Mouse (Mus musculus) macrophage (primary cell): ENCODE measurements around the gene Aplnr. TPM values are rescaled to one million over a fixed set of nuclear protein-coding genes. Genes with fewer than 3 reads are reported as not detected.

Experiments
- H3K27ac ChIP-seq: fragments of 350-480 bp; formaldehyde crosslinking; 2 replicates; pipeline ENCODE4 v1.9.0; 2021
- H3K36me3 ChIP-seq: fragments of 350-480 bp; formaldehyde crosslinking; 2 replicates; pipeline ENCODE4 v1.9.0; 2021; ENCODE audit errors: inconsistent target
- H3K4me3 ChIP-seq: fragments of 350-480 bp; formaldehyde crosslinking; 2 replicates; pipeline ENCODE4 v1.9.0; 2021; ENCODE audit errors: inconsistent target
- H3K79me2 ChIP-seq: fragments of 350-480 bp; formaldehyde crosslinking; 2 replicates; pipeline ENCODE4 v1.9.0; 2021; ENCODE audit errors: inconsistent target
- WGBS: methylation state at CpG from one replicate; pipeline ENCODE4 v1.1.7; 2026; ENCODE audit warnings: inconsistent platforms; ENCODE audit not compliant: missing documents; 5-methylcytosine and 5-hydroxymethylcytosine counted together
- polyA plus RNA-seq: library from polyadenylated mRNA; stranded (reverse); fragments of 250-400 nt; gene quantifications from 3 replicates; pipeline ENCODE4 v1.2.4, GENCODE M21; 2018; ENCODE audit warnings: inconsistent platforms

Aplnr gene
- polyA plus RNA-seq, 1 experiment from 2014 or later: not detected

DNA sequence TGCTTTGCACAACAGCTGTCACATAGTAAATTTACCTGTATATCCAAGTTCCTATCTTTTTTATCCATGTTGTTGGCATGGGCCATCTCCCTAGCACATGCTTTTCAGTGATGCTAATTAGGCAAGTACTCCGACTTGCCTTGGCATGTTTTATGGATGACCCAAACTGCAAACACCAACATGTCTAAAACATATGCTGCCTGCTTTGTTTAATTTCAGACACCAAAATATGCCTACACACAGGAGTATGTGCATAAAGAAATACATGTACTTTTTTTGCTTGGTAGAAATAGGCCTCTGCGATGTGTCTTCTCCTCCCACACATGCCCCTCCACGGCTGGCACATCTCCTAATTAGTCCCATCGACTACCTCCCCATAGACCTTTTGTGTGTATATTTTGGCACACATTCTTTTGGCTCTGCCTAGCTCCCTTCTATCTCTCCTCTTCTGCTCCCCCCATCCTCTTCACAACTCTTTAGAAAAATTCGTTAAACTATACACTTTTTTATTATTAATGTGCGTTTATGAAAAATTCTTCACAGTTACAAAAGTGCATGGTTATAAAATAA is 51.6 kb downstream of the Aplnr start:
- 96% methylated on average over 6 of the region's 6 CpGs for WGBS
- no peak overlapping the region for H3K4me3 ChIP-seq
- no peaks in the 10 kb centered on the region for H3K36me3 ChIP-seq
- H3K79me2 ChIP-seq: no peaks in the 10 kb centered on the region
- no peak overlapping the region for H3K27ac ChIP-seq

Other genes starting within 250 kb of the Aplnr start
- not detected in 3 replicates for gene Rtn4rl2, start 249.5 kb upstream of the Aplnr start, polyA plus RNA-seq
- gene Slc43a3, start 199.6 kb upstream of the Aplnr start, polyA plus RNA-seq: 7.1 to 26.9 TPM (median 13.4 TPM) in 3 replicates
- gene Prg2, start 155.8 kb upstream of the Aplnr start, polyA plus RNA-seq: 1.7 TPM in 1 of 3 replicates, not detected in the others
- gene Prg3, start 148.0 kb upstream of the Aplnr start, polyA plus RNA-seq: not detected in 3 replicates
- 68.2 to 116 TPM (median 106 TPM) in 3 replicates for gene Ssrp1, start 99.0 kb upstream of the Aplnr start, polyA plus RNA-seq
- not detected in 3 replicates for gene P2rx3, start 98.8 kb upstream of the Aplnr start, polyA plus RNA-seq
- gene Tnks1bp1, start 88.2 kb upstream of the Aplnr start, polyA plus RNA-seq: 6.1 to 6.8 TPM (median 6.4 TPM) in 3 replicates
- not detected in 3 replicates for gene Lrrc55, start 61.0 kb downstream of the Aplnr start, polyA plus RNA-seq
- not detected in 3 replicates for gene Olfr987, start 203.1 kb downstream of the Aplnr start, polyA plus RNA-seq
- gene Olfr988, start 227.0 kb downstream of the Aplnr start, polyA plus RNA-seq: not detected in 3 replicates